Mouse (Mus musculus) forebrain, embryonic 12.5 days (tissue): ENCODE data around the gene Tmem150b. TPM values are rescaled to one million over a fixed set of nuclear protein-coding genes. Genes with fewer than 3 reads are reported as not detected.

Source experiments
- ATAC-seq: fragments of 200-750 bp; cut with Nextera tagmentation; 2 replicates; pipeline ENCODE4 v1.8.0; 2017; ENCODE audit warnings: moderate TSS enrichment; ENCODE audit not compliant: low FRiP score
- H3K27ac ChIP-seq: fragments of 300-500 bp; sonication (generic); 2 replicates; pipeline ENCODE4 v1.5.1; 2016; ENCODE audit warnings: mild to moderate bottlenecking
- H3K27me3 ChIP-seq: fragments of 300-500 bp; sonication (generic); 2 replicates; pipeline ENCODE4 v1.6.1; 2016; ENCODE audit warnings: mild to moderate bottlenecking
- H3K36me3 ChIP-seq: fragments of 300-500 bp; sonication (generic); replicated peaks from 2 replicates; pipeline ENCODE4 v1.6.1; 2016; ENCODE audit warnings: mild to moderate bottlenecking
- H3K4me1 ChIP-seq: fragments of 300-500 bp; sonication (generic); 2 replicates; pipeline ENCODE4 v1.6.1; 2016
- H3K4me2 ChIP-seq: fragments of 300-500 bp; sonication (generic); 2 replicates; pipeline ENCODE4 v1.6.1; 2016; ENCODE audit warnings: mild to moderate bottlenecking, moderate library complexity
- H3K4me3 ChIP-seq: fragments of 300-500 bp; sonication (generic); replicated peaks from 2 replicates; pipeline ENCODE4 v1.5.1; 2016; ENCODE audit warnings: mild to moderate bottlenecking
- H3K9ac ChIP-seq: fragments of 300-500 bp; sonication (generic); 2 replicates; pipeline ENCODE4 v1.6.1; 2016; ENCODE audit warnings: mild to moderate bottlenecking
- H3K9me3 ChIP-seq: fragments of 300-500 bp; sonication (generic); 2 replicates; pipeline ENCODE4 v1.6.1; 2016
- WGBS: fragments of 180-500 bp; shearing (Covaris S2); methylation state at CpG from one replicate; pipeline ENCODE4 v1.1.7; 2016; 5-methylcytosine and 5-hydroxymethylcytosine counted together
- polyA plus RNA-seq: library from polyadenylated mRNA; unstranded; fragments of >200 nt; fragmentation: Nextera tagmentation; extraction: Ambion mirVana; gene quantifications from 2 replicates; pipeline ENCODE4 v1.2.1, GENCODE M21; 2016

Gene Tmem150b
- polyA plus RNA-seq, 1 experiment from 2014 or later = 0.27 TPM

- Histone ChIP-seq H3K4me1 (peaks cover 38% of the 10 kb centered on the region), H3K36me3 (peaks cover 7% of the 10 kb centered on the region; the same call in 1 of the 2 replicates), H3K4me2 (peak overlapping the region; percentile 97), H3K4me3 (peak overlapping the region; percentile 86), H3K27me3 (no peaks in the 10 kb centered on the region), H3K27ac (0 out of 2 replicates have a peak overlapping the region, but pooled peaks have one; percentile 96), H3K9me3 (no peaks in the 10 kb centered on the region), H3K9ac (peak overlapping the region; percentile 97)
- ATAC-seq = no peak
- WGBS = 59% methylated on average over 9 of the region's 9 CpGs
These were observed 67.4 kb downstream of the Tmem150b start for GRCm38 (mm10) chr7:4657521-4658127.

Other genes starting within 250 kb of the Tmem150b start
- 54.6 and 59.7 TPM in 2 replicates for gene Ppp1r12c, start 223.6 kb downstream of the Tmem150b start, polyA plus RNA-seq
- 5.6 and 8.3 TPM in 2 replicates for gene Tnnt1, start 208.9 kb downstream of the Tmem150b start, polyA plus RNA-seq
- gene Tnni3, start 201.0 kb downstream of the Tmem150b start, polyA plus RNA-seq = 2.2 and 2.4 TPM in 2 replicates
- gene Dnaaf3, start 192.8 kb downstream of the Tmem150b start, polyA plus RNA-seq = 1.7 and 2.9 TPM in 2 replicates
- gene Syt5, start 177.7 kb downstream of the Tmem150b start, polyA plus RNA-seq = 34.6 and 35.2 TPM in 2 replicates
- not detected in 2 replicates for gene Ptprh, start 121.2 kb downstream of the Tmem150b start, polyA plus RNA-seq
- gene Tmem86b, start 93.8 kb downstream of the Tmem150b start, polyA plus RNA-seq = 3.7 and 5.1 TPM in 2 replicates
- gene Ppp6r1, start 66.2 kb downstream of the Tmem150b start, polyA plus RNA-seq = 15.4 and 25.3 TPM in 2 replicates
- 112 and 114 TPM in 2 replicates for gene Hspbp1, start 40.2 kb downstream of the Tmem150b start, polyA plus RNA-seq
- gene Brsk1, start 34.6 kb downstream of the Tmem150b start, polyA plus RNA-seq = 3.6 and 3.8 TPM in 2 replicates
- 78.9 and 94.2 TPM in 2 replicates for gene Kmt5c, start 14.9 kb upstream of the Tmem150b start, polyA plus RNA-seq
- 31.3 and 32.5 TPM in 2 replicates for gene Cox6b2, start 27.8 kb upstream of the Tmem150b start, polyA plus RNA-seq
- gene Fam71e2, start 46.1 kb upstream of the Tmem150b start, polyA plus RNA-seq = not detected in 2 replicates
- gene Il11, start 57.6 kb upstream of the Tmem150b start, polyA plus RNA-seq = 0.24 and 0.77 TPM in 2 replicates
- not detected in 2 replicates for gene Tmem190, start 57.7 kb upstream of the Tmem150b start, polyA plus RNA-seq
- 2.7 and 3.6 TPM in 2 replicates for gene Tmem238, start 64.4 kb upstream of the Tmem150b start, polyA plus RNA-seq
- 306 and 310 TPM in 2 replicates for gene Rpl28, start 67.6 kb upstream of the Tmem150b start, polyA plus RNA-seq
- gene Ube2s, start 87.3 kb upstream of the Tmem150b start, polyA plus RNA-seq = 434 and 445 TPM in 2 replicates
- gene Shisa7, start 119.4 kb upstream of the Tmem150b start, polyA plus RNA-seq = 4.0 and 4.6 TPM in 2 replicates
- 2.1 and 2.7 TPM in 2 replicates for gene Isoc2b, start 145.0 kb upstream of the Tmem150b start, polyA plus RNA-seq
- 0.70 and 0.89 TPM in 2 replicates for gene Isoc2a, start 151.9 kb upstream of the Tmem150b start, polyA plus RNA-seq
- 0.24 and 0.41 TPM in 2 replicates for gene Gm36210, start 181.3 kb upstream of the Tmem150b start, polyA plus RNA-seq
- gene Zfp628, start 190.0 kb upstream of the Tmem150b start, polyA plus RNA-seq = 4.0 and 4.6 TPM in 2 replicates
- 18.1 and 19.4 TPM in 2 replicates for gene Nat14, start 196.8 kb upstream of the Tmem150b start, polyA plus RNA-seq
- gene Ssc5d, start 200.5 kb upstream of the Tmem150b start, polyA plus RNA-seq = 0.89 and 1.4 TPM in 2 replicates
- not detected in 2 replicates for gene Sbk2, start 239.2 kb upstream of the Tmem150b start, polyA plus RNA-seq
- not detected in 2 replicates for gene Sbk3, start 245.9 kb upstream of the Tmem150b start, polyA plus RNA-seq